Mouse (Mus musculus) CH12.LX (cell line): Measurements from ENCODE around the gene Tjp3. TPM values are rescaled to one million over a fixed set of nuclear protein-coding genes. Genes with fewer than 3 reads are reported as not detected.

Source experiments
- DNase-seq: peaks from one replicate; pipeline ENCODE4 v3.0.0-alpha.2; 2013; ENCODE audit errors: extremely low read depth
- H3K27ac ChIP-seq: 2 replicates; pipeline ENCODE4 v1.5.1; 2012; ENCODE audit warnings: low read depth, mild to moderate bottlenecking, control low read depth, moderate library complexity; ENCODE audit not compliant: insufficient read depth
- H3K27me3 ChIP-seq: replicated peaks from 2 replicates; pipeline ENCODE3; 2012; ENCODE audit warnings: inconsistent platforms
- H3K36me3 ChIP-seq, 2 experiments: replicated peaks in 1 of 2; 2 replicates each; pipeline versions ENCODE3 to v1.6.1; 2012; ENCODE audit warnings: inconsistent platforms in 1 of 2, low read length in 1 of 2, mild to moderate bottlenecking in 1 of 2, mixed read lengths in 1 of 2, moderate library complexity in 1 of 2; ENCODE audit not compliant: control insufficient read depth in 1 of 2, insufficient read depth in 1 of 2
- H3K4me1 ChIP-seq, 2 experiments: 2 replicates each; pipeline ENCODE4 v1.6.1; 2012; ENCODE audit warnings: inconsistent platforms in 1 of 2, moderate library complexity in 1 of 2; ENCODE audit not compliant: insufficient read depth in 2 of 2, control insufficient read depth in 1 of 2
- H3K4me2 ChIP-seq: 2 replicates; pipeline ENCODE4 v1.6.1; 2012; ENCODE audit warnings: low read depth, mild to moderate bottlenecking, control low read depth; ENCODE audit not compliant: poor library complexity, insufficient read depth, severe bottlenecking
- H3K4me3 ChIP-seq, 3 experiments: fragments of 150-350 bp in 1 of 3; sonication (generic) in 1 of 3; replicated peaks in 1 of 3; 2 replicates each; pipeline versions ENCODE3 to v1.5.1; 2011 to 2012; ENCODE audit warnings: low read depth in 2 of 3, low read length in 2 of 3, mild to moderate bottlenecking in 2 of 3, moderate library complexity in 2 of 3, control low read depth in 1 of 3, improper control_type of control experiment in 1 of 3, inconsistent platforms in 1 of 3, mixed read lengths in 1 of 3; ENCODE audit not compliant: poor library complexity in 1 of 3
- H3K79me2 ChIP-seq: replicated peaks from 2 replicates; pipeline ENCODE4 v1.6.1; 2012; ENCODE audit warnings: mild to moderate bottlenecking, moderate library complexity; ENCODE audit not compliant: control insufficient read depth, poor library complexity, insufficient read depth, severe bottlenecking; ENCODE audit errors: extremely low read depth
- H3K9ac ChIP-seq: 2 replicates; pipeline ENCODE4 v1.6.1; 2012; ENCODE audit warnings: low read depth, mild to moderate bottlenecking, control low read depth, moderate library complexity; ENCODE audit not compliant: insufficient read depth
- H3K9me3 ChIP-seq: replicated peaks from 2 replicates; pipeline ENCODE3; 2012; ENCODE audit warnings: low read length, inconsistent platforms, mixed read lengths
- CHD1 ChIP-seq: IDR thresholded peaks from 2 replicates; pipeline ENCODE4 v1.6.1; 2012; ENCODE audit warnings: low read depth, low read length, improper control_type of control experiment, inconsistent platforms
- CHD2 ChIP-seq: IDR thresholded peaks from 2 replicates; pipeline ENCODE4 v1.6.1; 2011; ENCODE audit warnings: low read length, improper control_type of control experiment
- CTCF ChIP-seq, 2 experiments: IDR thresholded peaks in 1 of 2; conservative IDR thresholded peaks in 1 of 2; 2 replicates each; pipeline ENCODE4 v1.5.1; 2011 to 2012; ENCODE audit warnings: low read depth in 2 of 2, low read length in 2 of 2, improper control_type of control experiment in 1 of 2, inconsistent platforms in 1 of 2, mild to moderate bottlenecking in 1 of 2, moderate library complexity in 1 of 2
- E2F4 ChIP-seq: IDR thresholded peaks from 2 replicates; pipeline ENCODE4 v1.6.1; 2011; ENCODE audit warnings: low read depth, low read length, improper control_type of control experiment; ENCODE audit not compliant: insufficient replicate concordance
- ELF1 ChIP-seq: IDR thresholded peaks from 2 replicates; pipeline ENCODE4 v1.6.1; 2014; ENCODE audit warnings: low read depth, mild to moderate bottlenecking, inconsistent platforms, low read length, improper control_type of control experiment
- ETS1 ChIP-seq: conservative IDR thresholded peaks from 2 replicates; pipeline ENCODE4 v1.6.1; 2012; ENCODE audit warnings: low read depth, mild to moderate bottlenecking, inconsistent platforms, low read length, improper control_type of control experiment, moderate library complexity
- GABPA ChIP-seq: IDR thresholded peaks from 2 replicates; pipeline ENCODE4 v1.6.1; 2012; ENCODE audit warnings: low read depth, low read length, improper control_type of control experiment, inconsistent platforms; ENCODE audit not compliant: insufficient replicate concordance
- HCFC1 ChIP-seq: IDR thresholded peaks from 2 replicates; pipeline ENCODE4 v1.6.1; 2012; ENCODE audit warnings: low read depth, mild to moderate bottlenecking, inconsistent platforms, low read length, improper control_type of control experiment
- IRF4 ChIP-seq: IDR thresholded peaks from 2 replicates; pipeline ENCODE4 v1.6.1; 2014; ENCODE audit warnings: low read depth, mild to moderate bottlenecking, inconsistent platforms, low read length, improper control_type of control experiment
- JUN ChIP-seq: IDR thresholded peaks from 2 replicates; pipeline ENCODE4 v1.6.1; 2011; ENCODE audit warnings: low read depth, mild to moderate bottlenecking, low read length, improper control_type of control experiment, moderate library complexity; ENCODE audit not compliant: insufficient read depth
- JUND ChIP-seq: conservative IDR thresholded peaks from 2 replicates; pipeline ENCODE4 v1.6.1; 2011; ENCODE audit warnings: low read depth, low read length, improper control_type of control experiment
- KAT2A ChIP-seq: IDR thresholded peaks from 2 replicates; pipeline ENCODE4 v1.6.1; 2012; ENCODE audit warnings: low read length, improper control_type of control experiment, inconsistent platforms; ENCODE audit not compliant: insufficient replicate concordance
- MAFK ChIP-seq: IDR thresholded peaks from 2 replicates; pipeline ENCODE4 v1.6.1; 2011; ENCODE audit warnings: low read length, improper control_type of control experiment; ENCODE audit not compliant: insufficient replicate concordance
- MAX ChIP-seq: IDR thresholded peaks from 2 replicates; pipeline ENCODE4 v1.6.1; 2011; ENCODE audit warnings: low read length, improper control_type of control experiment
- MXI1 ChIP-seq: IDR thresholded peaks from 2 replicates; pipeline ENCODE4 v1.6.1; 2011; ENCODE audit warnings: mild to moderate bottlenecking, low read depth, low read length, improper control_type of control experiment
- NELFE ChIP-seq: IDR thresholded peaks from 2 replicates; pipeline ENCODE4 v1.6.1; 2011; ENCODE audit warnings: low read depth, low read length, improper control_type of control experiment
- NRF1 ChIP-seq: IDR thresholded peaks from 2 replicates; pipeline ENCODE4 v1.6.1; 2014; ENCODE audit warnings: low read depth, mild to moderate bottlenecking, inconsistent platforms, low read length, improper control_type of control experiment, moderate library complexity
- POLR2AphosphoS2 ChIP-seq: IDR thresholded peaks from 2 replicates; pipeline ENCODE4 v1.6.1; 2011; ENCODE audit warnings: low read depth, low read length, improper control_type of control experiment
- RCOR1 ChIP-seq: conservative IDR thresholded peaks from 2 replicates; pipeline ENCODE4 v1.6.1; 2012; ENCODE audit warnings: low read depth, mild to moderate bottlenecking, inconsistent platforms, low read length, improper control_type of control experiment
- SMC3 ChIP-seq: IDR thresholded peaks from 2 replicates; pipeline ENCODE4 v1.6.1; 2011; ENCODE audit warnings: low read depth, low read length, improper control_type of control experiment
- TCF12 ChIP-seq: IDR thresholded peaks from 2 replicates; pipeline ENCODE4 v1.6.1; 2014; ENCODE audit warnings: low read depth, mild to moderate bottlenecking, inconsistent platforms, low read length, improper control_type of control experiment
- USF1 ChIP-seq: IDR thresholded peaks from 2 replicates; pipeline ENCODE4 v1.6.1; 2014; ENCODE audit warnings: low read depth, mild to moderate bottlenecking, inconsistent platforms, low read length, improper control_type of control experiment
- USF2 ChIP-seq: conservative IDR thresholded peaks from 2 replicates; pipeline ENCODE4 v1.6.1; 2011; ENCODE audit warnings: low read depth, low read length, improper control_type of control experiment
- ZC3H11A ChIP-seq: IDR thresholded peaks from 2 replicates; pipeline ENCODE4 v1.6.1; 2012; ENCODE audit warnings: low read depth, mild to moderate bottlenecking, inconsistent platforms, low read length, improper control_type of control experiment
- ZKSCAN1 ChIP-seq: IDR thresholded peaks from 2 replicates; pipeline ENCODE4 v1.6.1; 2012; ENCODE audit warnings: low read depth, inconsistent platforms, low read length, improper control_type of control experiment, borderline replicate concordance
- ZNF384 ChIP-seq: IDR thresholded peaks from 2 replicates; pipeline ENCODE4 v1.6.1; 2012; ENCODE audit warnings: low read depth, low read length, improper control_type of control experiment, inconsistent platforms
- dilution Hi-C: fragments of 300-500 bp; cut with MboI; formaldehyde crosslinking; loops from 2 replicates; pipeline ENCODE4 v1.14.3; 2020; ENCODE audit warnings: low sequenced_read_pairs; ENCODE audit not compliant: extremely low pct_unique_long_range_greater_than_20kb, extremely low pct_ligation_motif_present
- in situ Hi-C: fragments of 300-500 bp; cut with MboI; formaldehyde crosslinking; loops from 3 replicates; pipeline ENCODE4 v1.14.3; 2019; ENCODE audit warnings: low sequenced_read_pairs, low pct_ligation_motif_present, low pct_unique_long_range_greater_than_20kb, mixed read lengths
- polyA plus RNA-seq: library from polyadenylated mRNA; unstranded; fragments of >175 nt; gene quantifications from 2 replicates; pipeline ENCODE4 v1.2.1, GENCODE M21; 2012; ENCODE audit warnings: low read depth; ENCODE audit not compliant: insufficient read length
- total RNA-seq, 2 experiments: library from RNA; depleted of rRNA; stranded (reverse); fragments of 300-350 nt in 1 of 2; fragments of >200 nt in 1 of 2; gene quantifications; 2 replicates each; pipeline ENCODE4 v1.2.3; 2012 to 2014

The Tjp3 gene
- total and polyA plus RNA-seq, 3 experiments: 0.42 to 7.2 (median 0.76) TPM

- in situ Hi-C loops (no loop called here), dilution Hi-C loops (no loop called here)
- Histone ChIP-seq H3K4me3 (no peak overlapping the region), H3K36me3 (peaks cover 5 to 22% of the 10 kb centered on the region in 2 experiments), H3K9me3 (peaks cover 22% of the 10 kb centered on the region), H3K27ac (no peak overlapping the region), H3K4me1 (peaks cover 16 to 32% of the 10 kb centered on the region in 2 experiments), H3K4me2 (no peak overlapping the region), H3K9ac (no peak overlapping the region), H3K79me2 (no peaks in the 10 kb centered on the region), H3K27me3 (no peaks in the 10 kb centered on the region)
- no peak for DNase-seq
- no peak for TF ChIP-seq CHD1
- TF ChIP-seq CTCF (conservative IDR thresholded peaks at IDR 0.05 in 1 of 2, IDR thresholded peaks at IDR 0.05 in 1 of 2; ENCODE audit: low read depth in 2 of 2, low read length in 2 of 2): no peak
- no peak for TF ChIP-seq MAFK
- TF ChIP-seq ZKSCAN1: no peak
- no peak for TF ChIP-seq USF1
- TF ChIP-seq RCOR1: no peak
- TF ChIP-seq NRF1: no peak
- TF ChIP-seq MAX: no peak
- no peak for TF ChIP-seq ETS1
- TF ChIP-seq KAT2A: no peak
- no peak for TF ChIP-seq JUND
These were observed 34.0 kb downstream of the Tjp3 start for GRCm38 (mm10) chr10:81257158-81258039.

GRCm38 (mm10) chr10:81254886-81255285, 36.5 kb downstream of the Tjp3 start:
- no peak for DNase-seq
- dilution Hi-C loops: no loop called here

More at GRCm38 (mm10) chr10:81254886-81255285, 36.5 kb downstream of the Tjp3 start:
- in situ Hi-C loops: no loop called here
- Histone ChIP-seq H3K27me3 (no peaks in the 10 kb centered on the region), H3K4me3 (no peak overlapping the region), H3K79me2 (no peaks in the 10 kb centered on the region), H3K9ac (no peak overlapping the region), H3K4me2 (no peak overlapping the region), H3K9me3 (peaks cover 12% of the 10 kb centered on the region), H3K36me3 (peaks cover 8 to 25% of the 10 kb centered on the region in 2 experiments), H3K4me1 (peaks cover 5 to 12% of the 10 kb centered on the region in 2 experiments), H3K27ac (no peak overlapping the region)
- no peak for TF ChIP-seq ELF1
- TF ChIP-seq TCF12: no peak
- TF ChIP-seq CHD1: no peak
- TF ChIP-seq USF2: no peak
- TF ChIP-seq CTCF (conservative IDR thresholded peaks at IDR 0.05 in 1 of 2, IDR thresholded peaks at IDR 0.05 in 1 of 2; ENCODE audit: low read depth in 2 of 2, low read length in 2 of 2): no peak
- TF ChIP-seq JUN: no peak
- no peak for TF ChIP-seq NELFE
- TF ChIP-seq IRF4: no peak
- TF ChIP-seq CHD2: no peak
- TF ChIP-seq ZC3H11A: no peak
- no peak for TF ChIP-seq HCFC1
- no peak for TF ChIP-seq MXI1
- no peak for TF ChIP-seq SMC3
- no peak for TF ChIP-seq MAX
- no peak for TF ChIP-seq NRF1
- no peak for TF ChIP-seq GABPA
- TF ChIP-seq E2F4: no peak
- no peak for TF ChIP-seq ZNF384
- no peak for TF ChIP-seq USF1
- TF ChIP-seq POLR2AphosphoS2: no peak
